Mouse (Mus musculus): Measurements from ENCODE around the gene Sdhb. TPM values are rescaled to one million over a fixed set of nuclear protein-coding genes. Genes with fewer than 3 reads are reported as not detected.

Gene Sdhb
- polyA plus RNA-seq, 1 experiment from 2014 or later, result 429 TPM

- Histone ChIP-seq H3K4me3 (peak overlapping the region; percentile 70), H3K27me3 (ENCODE audit: low read depth, poor library complexity, severe bottlenecking) (no peaks in the 10 kb centered on the region), H3K36me3 (peaks cover 59% of the 10 kb centered on the region), H3K4me1 (peaks cover 35% of the 10 kb centered on the region), H3K27ac (replicated peaks) (peak overlapping the region; percentile 93), H3K9me3 (replicated peaks) (peaks cover 4% of the 10 kb centered on the region; the same call in 1 of the 2 replicates)
- WGBS, result 59% methylated on average over 14 of the region's 14 CpGs
- peak; percentile 33 for DNase-seq (ENCODE audit: low spot score)
Measured at GRCm38 (mm10) chr4:141011556-141012328, 50.7 kb downstream of the Sdhb start.

- Histone ChIP-seq H3K36me3 (peaks cover 61% of the 10 kb centered on the region), H3K27me3 (ENCODE audit: low read depth, poor library complexity, severe bottlenecking) (no peaks in the 10 kb centered on the region), H3K27ac (replicated peaks) (peak overlapping the region; percentile 93), H3K9me3 (replicated peaks) (no peaks in the 10 kb centered on the region), H3K4me3 (peak overlapping the region; percentile 70; the same call in 1 of the 2 replicates), H3K4me1 (peaks cover 35% of the 10 kb centered on the region)
- 81% methylated on average over 10 of the region's 10 CpGs for WGBS
- no peak for DNase-seq (ENCODE audit: low spot score)
Measured at GRCm38 (mm10) chr4:141012558-141012957, 51.6 kb downstream of the Sdhb start.

- Histone ChIP-seq H3K27me3 (ENCODE audit: low read depth, poor library complexity, severe bottlenecking) (no peaks in the 10 kb centered on the region), H3K4me3 (no peak overlapping the region), H3K4me1 (peaks cover 41% of the 10 kb centered on the region), H3K27ac (replicated peaks) (no peak overlapping the region), H3K9me3 (replicated peaks) (no peaks in the 10 kb centered on the region), H3K36me3 (peaks cover 68% of the 10 kb centered on the region)
- 68% methylated on average over 8 of the region's 8 CpGs for WGBS
- no peak for DNase-seq (ENCODE audit: low spot score)
Measured at GRCm38 (mm10) chr4:141014114-141014513, 53.1 kb downstream of the Sdhb start.

- Histone ChIP-seq H3K4me1 (peaks cover 47% of the 10 kb centered on the region), H3K9me3 (replicated peaks) (no peaks in the 10 kb centered on the region), H3K4me3 (no peak overlapping the region), H3K27me3 (ENCODE audit: low read depth, poor library complexity, severe bottlenecking) (no peaks in the 10 kb centered on the region), H3K27ac (replicated peaks) (no peak overlapping the region), H3K36me3 (peaks cover 76% of the 10 kb centered on the region)
- WGBS, result 91% methylated on average over 11 of the region's 11 CpGs
- DNase-seq (ENCODE audit: low spot score), result no peak
Measured at GRCm38 (mm10) chr4:141014856-141015255, 53.9 kb downstream of the Sdhb start.

GRCm38 (mm10) chr4:141015356-141015755 is 54.4 kb downstream of the Sdhb start:
- Histone ChIP-seq H3K4me3 (no peak overlapping the region), H3K9me3 (replicated peaks) (no peaks in the 10 kb centered on the region), H3K27me3 (ENCODE audit: low read depth, poor library complexity, severe bottlenecking) (no peaks in the 10 kb centered on the region), H3K27ac (replicated peaks) (peak overlapping the region; percentile 17), H3K36me3 (peaks cover 81% of the 10 kb centered on the region), H3K4me1 (peaks cover 47% of the 10 kb centered on the region)
- WGBS, result 88% methylated on average over 7 of the region's 7 CpGs
- DNase-seq (ENCODE audit: low spot score), result no peak

GRCm38 (mm10) chr4:141016311-141016710 is 55.3 kb downstream of the Sdhb start:
- no peak overlapping the region for H3K27ac ChIP-seq (replicated peaks)
- H3K4me1 ChIP-seq, result peaks cover 50% of the 10 kb centered on the region

GRCm38 (mm10) chr4:141017657-141018436 is 56.8 kb downstream of the Sdhb start:
- peaks cover 97% of the 10 kb centered on the region for H3K36me3 ChIP-seq
- WGBS, result 87% methylated on average over 29 of the region's 29 CpGs
- H3K4me1 ChIP-seq, result peaks cover 44% of the 10 kb centered on the region
- 0 out of 2 replicates have a peak overlapping the region, but pooled peaks have one; percentile 9 for H3K27ac ChIP-seq (replicated peaks)
- H3K9me3 ChIP-seq (replicated peaks), result no peaks in the 10 kb centered on the region
- DNase-seq (ENCODE audit: low spot score), result no peak
- H3K27me3 ChIP-seq (ENCODE audit: low read depth, poor library complexity, severe bottlenecking), result no peaks in the 10 kb centered on the region
- no peak overlapping the region for H3K4me3 ChIP-seq

More at GRCm38 (mm10) chr4:141016311-141016710, 55.3 kb downstream of the Sdhb start:
- H3K9me3 ChIP-seq (replicated peaks), result no peaks in the 10 kb centered on the region
- peaks cover 87% of the 10 kb centered on the region for H3K36me3 ChIP-seq
- H3K27me3 ChIP-seq (ENCODE audit: low read depth, poor library complexity, severe bottlenecking), result no peaks in the 10 kb centered on the region
- WGBS, result 93% methylated on average over 9 of the region's 9 CpGs
- no peak overlapping the region for H3K4me3 ChIP-seq
- DNase-seq (ENCODE audit: low spot score), result no peak

- peaks cover 97% of the 10 kb centered on the region for H3K36me3 ChIP-seq
- H3K4me3 ChIP-seq, result no peak overlapping the region
- H3K27ac ChIP-seq (replicated peaks), result peak overlapping the region; percentile 89
- no peaks in the 10 kb centered on the region for H3K9me3 ChIP-seq (replicated peaks)
- H3K27me3 ChIP-seq (ENCODE audit: low read depth, poor library complexity, severe bottlenecking), result no peaks in the 10 kb centered on the region
- 85% methylated on average over 17 of the region's 17 CpGs for WGBS
- H3K4me1 ChIP-seq, result peaks cover 38% of the 10 kb centered on the region
- DNase-seq (ENCODE audit: low spot score), result no peak
Measured at GRCm38 (mm10) chr4:141020220-141020619, 59.2 kb downstream of the Sdhb start.

- 37% methylated on average over 14 of the region's 14 CpGs for WGBS
- peak; percentile 73 for DNase-seq (ENCODE audit: low spot score)
- peaks cover 38% of the 10 kb centered on the region for H3K4me1 ChIP-seq
- H3K4me3 ChIP-seq, result peak overlapping the region; percentile 31
- H3K36me3 ChIP-seq, result peaks cover 97% of the 10 kb centered on the region
- no peaks in the 10 kb centered on the region for H3K9me3 ChIP-seq (replicated peaks)
- H3K27ac ChIP-seq (replicated peaks), result peak overlapping the region; percentile 89
- H3K27me3 ChIP-seq (ENCODE audit: low read depth, poor library complexity, severe bottlenecking), result no peaks in the 10 kb centered on the region
Measured at GRCm38 (mm10) chr4:141020811-141021613, 60.0 kb downstream of the Sdhb start.

- Histone ChIP-seq H3K27ac (replicated peaks) (peak overlapping the region; percentile 89), H3K4me1 (peaks cover 38% of the 10 kb centered on the region), H3K36me3 (peaks cover 97% of the 10 kb centered on the region), H3K27me3 (ENCODE audit: low read depth, poor library complexity, severe bottlenecking) (no peaks in the 10 kb centered on the region), H3K4me3 (peak overlapping the region; percentile 31; the same call in 1 of the 2 replicates), H3K9me3 (replicated peaks) (no peaks in the 10 kb centered on the region)
- WGBS, result 78% methylated on average over 11 of the region's 11 CpGs
- no peak for DNase-seq (ENCODE audit: low spot score)
Measured at GRCm38 (mm10) chr4:141021614-141021929, 60.6 kb downstream of the Sdhb start.

GRCm38 (mm10) chr4:141024052-141024451 is 63.0 kb downstream of the Sdhb start:
- Histone ChIP-seq H3K9me3 (replicated peaks) (no peaks in the 10 kb centered on the region), H3K4me3 (no peak overlapping the region), H3K36me3 (peaks cover 97% of the 10 kb centered on the region), H3K27me3 (ENCODE audit: low read depth, poor library complexity, severe bottlenecking) (no peaks in the 10 kb centered on the region), H3K4me1 (peaks cover 32% of the 10 kb centered on the region), H3K27ac (replicated peaks) (no peak overlapping the region)
- no peak for DNase-seq (ENCODE audit: low spot score)
- 86% methylated on average over 9 of the region's 9 CpGs for WGBS

- no peak for DNase-seq (ENCODE audit: low spot score)
- Histone ChIP-seq H3K9me3 (replicated peaks) (no peaks in the 10 kb centered on the region), H3K36me3 (peaks cover 97% of the 10 kb centered on the region), H3K4me3 (no peak overlapping the region), H3K27ac (replicated peaks) (no peak overlapping the region), H3K4me1 (peaks cover 23% of the 10 kb centered on the region), H3K27me3 (ENCODE audit: low read depth, poor library complexity, severe bottlenecking) (no peaks in the 10 kb centered on the region)
- WGBS, result 73% methylated on average over 27 of the region's 27 CpGs
Measured at GRCm38 (mm10) chr4:141024992-141025391, 64.0 kb downstream of the Sdhb start.

Measured in midbrain, embryonic 10.5 days (tissue).